Mouse (Mus musculus) neural tube, embryonic 15.5 days (tissue): Measurements from ENCODE around the gene Exoc3. TPM values are rescaled to one million over a fixed set of nuclear protein-coding genes. Genes with fewer than 3 reads are reported as not detected.

Experiments used
- ATAC-seq: fragments of 200-750 bp; cut with Nextera tagmentation; 2 replicates; pipeline ENCODE4 v1.8.0; 2017; ENCODE audit warnings: mild to moderate bottlenecking, moderate TSS enrichment, moderate library complexity; ENCODE audit not compliant: low FRiP score
- H3K27ac ChIP-seq: fragments of 300-500 bp; sonication (generic); replicated peaks from 2 replicates; pipeline ENCODE4 v1.5.1; 2015; ENCODE audit warnings: mild to moderate bottlenecking, inconsistent platforms
- H3K27me3 ChIP-seq: fragments of 300-500 bp; sonication (generic); replicated peaks from 2 replicates; pipeline ENCODE4 v1.6.1; 2015; ENCODE audit warnings: inconsistent platforms
- H3K36me3 ChIP-seq: fragments of 300-500 bp; sonication (generic); 2 replicates; pipeline ENCODE4 v1.6.1; 2015; ENCODE audit warnings: inconsistent platforms
- H3K4me1 ChIP-seq: fragments of 300-500 bp; sonication (generic); 2 replicates; pipeline ENCODE4 v1.6.1; 2015; ENCODE audit warnings: inconsistent platforms
- H3K4me2 ChIP-seq: fragments of 300-500 bp; sonication (generic); 2 replicates; pipeline ENCODE4 v1.6.1; 2015; ENCODE audit warnings: inconsistent platforms, mild to moderate bottlenecking, moderate library complexity
- H3K4me3 ChIP-seq: fragments of 300-500 bp; sonication (generic); replicated peaks from 2 replicates; pipeline ENCODE4 v1.5.1; 2015; ENCODE audit warnings: mild to moderate bottlenecking, inconsistent platforms
- H3K9ac ChIP-seq: fragments of 300-500 bp; sonication (generic); replicated peaks from 2 replicates; pipeline ENCODE4 v1.6.1; 2015; ENCODE audit warnings: mild to moderate bottlenecking, inconsistent platforms
- H3K9me3 ChIP-seq: fragments of 300-500 bp; sonication (generic); replicated peaks from 2 replicates; pipeline ENCODE4 v1.6.1; 2016; ENCODE audit warnings: inconsistent platforms
- WGBS: fragments of 180-500 bp; shearing (Covaris S2); methylation state at CpG from one replicate; pipeline ENCODE4 v1.1.7; 2015; ENCODE audit warnings: mixed read lengths; 5-methylcytosine and 5-hydroxymethylcytosine counted together
- polyA plus RNA-seq: library from polyadenylated mRNA; unstranded; fragments of >200 nt; fragmentation: Nextera tagmentation; extraction: Ambion mirVana; gene quantifications from 2 replicates; pipeline ENCODE4 v1.2.1, GENCODE M21; 2015

Gene Exoc3
- 109 and 115 TPM in 2 replicates for polyA plus RNA-seq

DNA sequence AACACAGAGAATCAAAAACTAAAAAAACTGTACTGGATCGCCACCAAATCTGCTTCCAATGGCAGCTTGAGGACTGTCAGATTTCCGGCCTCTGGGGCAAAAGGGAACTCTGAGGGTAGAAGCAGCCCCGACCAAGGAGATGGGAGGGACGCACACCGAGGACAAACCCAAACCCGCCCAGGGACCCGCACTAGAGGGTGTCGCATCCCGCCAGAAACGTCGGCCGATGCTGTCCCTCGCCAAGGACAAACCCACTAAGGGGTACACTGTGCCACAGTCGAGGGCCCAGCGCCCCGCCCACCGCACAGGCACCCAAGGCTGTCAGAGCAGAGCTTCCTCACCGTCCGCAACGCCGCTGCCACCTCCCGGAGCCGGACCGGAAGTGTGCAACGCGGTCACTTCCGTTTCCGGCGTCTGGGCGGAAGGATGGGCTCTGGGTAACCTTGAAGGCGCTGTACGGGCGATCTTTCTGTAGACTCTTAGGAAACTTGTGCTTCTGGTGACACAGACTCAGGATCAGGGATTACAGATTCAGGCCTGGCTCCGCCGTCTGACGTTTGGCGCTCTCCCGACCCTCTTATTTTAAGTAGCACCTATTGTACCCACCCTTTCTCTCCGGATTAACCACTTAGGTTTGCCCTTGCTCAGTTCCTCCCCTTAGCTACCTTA is at the start of gene Exoc3:
Gene Exoc3 (minus strand): TSS at position 416 of the 669 bp plus-strand sequence.
- H3K27ac ChIP-seq, result peak within 1 kb of the TSS; percentile 95
- peak within 1 kb of the TSS; percentile 78 for H3K9ac ChIP-seq
- peak within 1 kb of the TSS; percentile 90 for H3K4me2 ChIP-seq
- peaks cover 34% of the 10 kb centered on the region for H3K4me1 ChIP-seq
- peaks cover 9% of the 10 kb centered on the region for H3K36me3 ChIP-seq
- under 1% methylated on average over 39 of the region's 39 CpGs for WGBS
- H3K9me3 ChIP-seq, result no peaks in the 10 kb centered on the region
- ATAC-seq, result peak; percentile 99
- H3K27me3 ChIP-seq, result no peaks in the 10 kb centered on the region; the same call in 1 of the 2 replicates
- peak within 1 kb of the TSS; percentile 87 for H3K4me3 ChIP-seq

DNA sequence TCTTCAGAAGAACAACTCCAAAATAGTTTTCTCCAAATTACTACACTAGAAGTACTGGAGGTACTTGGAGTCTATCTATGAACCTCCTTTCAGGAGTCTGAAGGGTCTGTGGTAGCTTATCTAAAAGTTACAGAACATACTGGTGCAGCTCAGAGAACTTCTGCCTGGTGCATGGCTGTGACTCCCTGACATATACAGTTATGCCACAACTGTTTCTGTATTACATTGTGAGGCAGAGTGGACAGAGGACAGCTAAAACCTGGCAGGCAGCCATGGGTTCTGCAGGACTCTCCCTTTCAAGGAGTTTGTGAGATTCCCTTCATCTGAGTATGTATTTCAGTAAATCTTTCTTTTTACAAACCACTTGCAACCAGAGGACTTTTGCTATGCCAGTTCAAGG is 38.0 kb upstream of the Exoc3 start:
- Histone ChIP-seq H3K36me3 (no peaks in the 10 kb centered on the region), H3K27me3 (no peaks in the 10 kb centered on the region), H3K4me1 (peaks cover 10% of the 10 kb centered on the region), H3K9ac (no peak overlapping the region), H3K4me2 (no peak overlapping the region), H3K27ac (no peak overlapping the region), H3K4me3 (no peak overlapping the region), H3K9me3 (no peaks in the 10 kb centered on the region)
- ATAC-seq, result no peak

DNA sequence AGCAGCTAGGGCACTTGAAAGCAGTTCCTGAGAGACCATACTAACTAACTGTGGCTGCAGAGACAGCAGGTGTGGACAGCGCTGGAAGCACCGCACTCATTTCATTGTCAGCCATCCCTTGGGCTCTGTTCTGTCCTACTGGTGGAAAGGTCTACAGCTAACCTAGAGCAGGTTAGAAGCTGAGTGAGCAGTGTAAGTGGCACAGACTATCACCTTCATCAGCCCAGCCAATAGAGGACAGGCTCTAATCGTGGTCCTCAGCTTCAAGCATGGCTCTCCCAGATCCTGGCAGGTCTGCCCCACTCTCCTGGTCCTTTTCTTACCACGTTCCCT is 37.3 kb upstream of the Exoc3 start:
- Histone ChIP-seq H3K36me3 (no peaks in the 10 kb centered on the region), H3K4me3 (no peak overlapping the region), H3K27me3 (no peaks in the 10 kb centered on the region), H3K27ac (no peak overlapping the region), H3K4me1 (peaks cover 10% of the 10 kb centered on the region), H3K4me2 (peak overlapping the region; percentile 45), H3K9me3 (no peaks in the 10 kb centered on the region), H3K9ac (no peak overlapping the region)
- WGBS, result 65% methylated on average over 4 of the region's 4 CpGs
- peak; percentile 41; the same call in 1 of the 2 replicates for ATAC-seq

DNA sequence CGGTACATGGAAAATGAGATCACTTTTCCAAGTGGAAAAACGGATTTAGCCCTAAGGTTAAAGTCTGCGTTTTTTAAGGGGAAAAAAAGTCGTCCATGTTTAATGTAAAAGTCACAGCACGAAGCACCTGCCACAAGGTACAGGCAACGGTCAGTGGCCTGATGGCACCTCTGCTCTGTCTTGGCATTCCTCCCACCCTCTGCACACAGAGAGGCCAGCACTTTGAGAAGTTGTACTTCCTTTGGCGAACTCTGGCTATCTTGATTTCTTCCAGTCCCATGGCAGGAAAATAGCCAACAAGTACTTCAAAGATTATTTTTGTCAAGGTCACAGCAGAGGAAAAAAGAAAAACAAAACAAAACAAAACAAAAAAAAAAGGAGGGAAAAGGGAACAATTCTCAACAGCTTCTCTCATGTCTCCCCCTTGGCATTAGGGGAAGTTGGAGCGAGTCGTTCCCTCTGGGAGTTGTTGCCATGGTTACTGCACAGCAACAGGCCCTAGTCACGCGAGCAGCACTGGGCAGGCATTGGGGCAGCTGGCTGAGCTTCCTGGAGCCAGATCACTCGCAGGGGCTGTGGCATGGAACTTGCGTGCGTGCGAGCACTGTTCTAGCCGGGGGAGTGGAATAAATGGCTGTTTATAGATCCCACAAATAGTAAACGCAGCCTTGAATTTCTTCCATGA is 36.8 kb upstream of the Exoc3 start:
- H3K27ac ChIP-seq, result no peak overlapping the region
- peak overlapping the region; percentile 45 for H3K4me2 ChIP-seq
- peaks cover 10% of the 10 kb centered on the region for H3K4me1 ChIP-seq
- H3K9ac ChIP-seq, result no peak overlapping the region
- H3K4me3 ChIP-seq, result no peak overlapping the region
- ATAC-seq, result peak; percentile 89
- no peaks in the 10 kb centered on the region for H3K9me3 ChIP-seq
- H3K27me3 ChIP-seq, result no peaks in the 10 kb centered on the region
- H3K36me3 ChIP-seq, result no peaks in the 10 kb centered on the region
- WGBS, result 25% methylated on average over 17 of the region's 17 CpGs

DNA sequence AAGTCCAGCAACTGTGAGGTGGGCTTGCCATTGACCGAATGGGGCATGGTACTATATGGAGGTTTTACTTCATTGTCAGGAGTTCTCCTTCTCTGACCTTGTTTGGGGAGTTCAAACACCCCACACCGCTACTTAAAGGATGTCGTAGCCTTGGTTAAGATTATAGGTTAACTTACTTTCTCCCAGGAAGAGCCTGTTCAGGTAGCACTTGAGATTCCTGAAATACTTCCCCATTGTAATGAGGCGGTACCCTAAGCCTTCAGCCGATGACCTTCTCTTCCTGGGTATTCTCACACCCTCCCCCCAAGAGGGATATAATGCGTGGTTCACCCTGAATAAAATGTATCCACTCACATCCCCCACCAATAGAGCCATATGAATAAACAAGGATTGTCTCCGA is 29.0 kb upstream of the Exoc3 start:
- Histone ChIP-seq H3K4me3 (no peak overlapping the region), H3K36me3 (no peaks in the 10 kb centered on the region), H3K9ac (no peak overlapping the region), H3K27ac (no peak overlapping the region), H3K4me1 (no peaks in the 10 kb centered on the region), H3K27me3 (no peaks in the 10 kb centered on the region), H3K4me2 (no peak overlapping the region), H3K9me3 (no peaks in the 10 kb centered on the region)
- WGBS, result 83% methylated on average over 7 of the region's 7 CpGs
- ATAC-seq, result no peak

GRCm38 (mm10) chr13:74220659-74221058 is 12.1 kb upstream of the Exoc3 start:
- Histone ChIP-seq H3K27ac (no peak overlapping the region), H3K4me2 (no peak overlapping the region), H3K4me3 (no peak overlapping the region), H3K9me3 (no peaks in the 10 kb centered on the region), H3K9ac (no peak overlapping the region), H3K4me1 (no peaks in the 10 kb centered on the region), H3K36me3 (no peaks in the 10 kb centered on the region), H3K27me3 (no peaks in the 10 kb centered on the region)
- WGBS, result 44% methylated on average over 1 of the region's 1 CpGs
- no peak for ATAC-seq

GRCm38 (mm10) chr13:74218441-74218840 is 9.9 kb upstream of the Exoc3 start:
- WGBS, result 81% methylated on average over 3 of the region's 3 CpGs
- ATAC-seq, result no peak
- H3K9ac ChIP-seq, result no peak overlapping the region
- H3K9me3 ChIP-seq, result no peaks in the 10 kb centered on the region
- no peaks in the 10 kb centered on the region for H3K36me3 ChIP-seq
- no peaks in the 10 kb centered on the region for H3K27me3 ChIP-seq
- H3K4me2 ChIP-seq, result no peak overlapping the region
- H3K4me1 ChIP-seq, result no peaks in the 10 kb centered on the region
- no peak overlapping the region for H3K4me3 ChIP-seq
- H3K27ac ChIP-seq, result no peak overlapping the region

DNA sequence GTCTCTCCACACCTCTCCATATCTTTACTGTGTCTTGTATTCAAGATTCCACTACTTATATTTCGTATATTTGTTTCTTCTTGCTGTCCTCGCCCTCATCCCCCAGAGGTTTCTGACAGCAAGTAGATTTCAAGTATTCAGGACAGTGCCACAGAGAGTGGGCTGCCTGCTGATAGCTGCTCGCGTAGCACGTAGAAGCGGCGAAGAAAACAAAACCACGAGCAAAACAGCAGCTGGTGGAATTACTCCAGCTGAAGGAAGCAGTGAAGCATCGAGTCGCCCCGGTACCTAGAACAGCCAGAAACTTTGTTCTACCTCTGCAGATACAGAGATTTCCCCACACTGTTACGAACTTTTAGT is 434 bp upstream of the Exoc3 start:
- peak overlapping the region; percentile 78 for H3K9ac ChIP-seq
- ATAC-seq, result peak; percentile 76
- no peaks in the 10 kb centered on the region; the same call in 1 of the 2 replicates for H3K27me3 ChIP-seq
- peaks cover 34% of the 10 kb centered on the region for H3K4me1 ChIP-seq
- peaks cover 3% of the 10 kb centered on the region for H3K36me3 ChIP-seq
- peak overlapping the region; percentile 95 for H3K27ac ChIP-seq
- H3K4me3 ChIP-seq, result peak overlapping the region; percentile 87
- H3K4me2 ChIP-seq, result peak overlapping the region; percentile 90
- 12% methylated on average over 12 of the region's 12 CpGs for WGBS
- no peaks in the 10 kb centered on the region for H3K9me3 ChIP-seq

GRCm38 (mm10) chr13:74196451-74196850 is 12.1 kb downstream of the Exoc3 start:
- Histone ChIP-seq H3K27ac (no peak overlapping the region), H3K36me3 (peaks cover 46% of the 10 kb centered on the region), H3K4me2 (no peak overlapping the region), H3K4me1 (no peaks in the 10 kb centered on the region), H3K27me3 (no peaks in the 10 kb centered on the region), H3K9ac (no peak overlapping the region), H3K9me3 (no peaks in the 10 kb centered on the region), H3K4me3 (no peak overlapping the region)
- 82% methylated on average over 3 of the region's 3 CpGs for WGBS
- ATAC-seq, result no peak

DNA sequence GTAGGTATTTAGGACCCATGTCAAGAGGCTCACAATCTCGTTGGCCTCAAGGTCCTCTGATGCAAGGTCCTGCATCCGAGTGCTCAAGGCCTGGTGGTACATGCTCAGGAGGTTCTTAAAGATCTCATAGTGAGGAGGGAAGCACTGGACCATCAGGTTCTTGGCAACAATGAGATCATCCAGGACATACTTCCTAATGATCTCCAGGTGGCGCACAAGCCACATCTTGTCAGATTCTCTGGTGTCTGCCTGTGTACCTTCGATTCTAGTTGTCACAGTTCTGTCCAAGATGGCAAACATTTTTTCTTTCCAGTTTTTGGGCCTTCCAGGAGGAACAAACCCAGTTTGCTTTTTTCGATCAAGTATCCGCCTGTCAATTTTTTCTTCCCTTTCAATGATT is 15.9 kb downstream of the Exoc3 start:
- ATAC-seq, result no peak
- no peaks in the 10 kb centered on the region for H3K9me3 ChIP-seq
- no peak overlapping the region for H3K27ac ChIP-seq
- H3K4me1 ChIP-seq, result no peaks in the 10 kb centered on the region
- H3K36me3 ChIP-seq, result peaks cover 53% of the 10 kb centered on the region
- H3K4me3 ChIP-seq, result no peak overlapping the region
- no peaks in the 10 kb centered on the region for H3K27me3 ChIP-seq
- 88% methylated on average over 6 of the region's 6 CpGs for WGBS
- no peak overlapping the region for H3K4me2 ChIP-seq
- H3K9ac ChIP-seq, result no peak overlapping the region

GRCm38 (mm10) chr13:74183011-74183695 is 25.4 kb downstream of the Exoc3 start:
- H3K27me3 ChIP-seq, result no peaks in the 10 kb centered on the region
- no peak overlapping the region for H3K4me3 ChIP-seq
- no peak overlapping the region for H3K9ac ChIP-seq
- H3K4me2 ChIP-seq, result no peak overlapping the region
- ATAC-seq, result no peak
- H3K27ac ChIP-seq, result no peak overlapping the region
- peaks cover 51% of the 10 kb centered on the region for H3K36me3 ChIP-seq
- no peaks in the 10 kb centered on the region for H3K9me3 ChIP-seq
- H3K4me1 ChIP-seq, result no peaks in the 10 kb centered on the region
- 97% methylated on average over 5 of the region's 5 CpGs for WGBS

DNA sequence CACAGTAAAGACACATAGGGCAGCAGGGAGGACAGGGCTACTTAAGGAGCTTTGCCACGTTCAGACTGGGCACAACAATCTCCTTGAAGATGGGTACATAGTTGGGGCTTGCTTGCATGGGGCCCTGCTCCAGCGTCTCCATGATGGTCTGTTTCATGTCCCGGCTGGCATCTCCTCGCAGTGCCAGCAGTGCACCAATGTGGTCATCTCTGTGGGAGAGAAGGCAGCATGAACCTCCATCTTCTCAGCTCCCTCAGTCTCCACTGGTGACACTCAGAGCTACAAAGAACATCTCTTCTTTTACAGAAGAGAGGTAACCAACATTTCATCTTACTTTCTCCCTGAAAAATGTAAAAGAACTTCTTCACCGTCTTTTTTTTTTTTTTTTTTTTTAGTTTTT is 36.5 kb downstream of the Exoc3 start:
- no peak overlapping the region for H3K4me3 ChIP-seq
- H3K27ac ChIP-seq, result no peak overlapping the region
- peaks cover 3% of the 10 kb centered on the region for H3K4me1 ChIP-seq
- H3K4me2 ChIP-seq, result no peak overlapping the region
- no peaks in the 10 kb centered on the region for H3K27me3 ChIP-seq
- H3K9ac ChIP-seq, result no peak overlapping the region
- no peak for ATAC-seq
- no peaks in the 10 kb centered on the region for H3K9me3 ChIP-seq
- 96% methylated on average over 5 of the region's 5 CpGs for WGBS
- H3K36me3 ChIP-seq, result peaks cover 62% of the 10 kb centered on the region
